Mouse (Mus musculus) CH12.LX (cell line): Measurements from ENCODE around the gene Bri3bp. TPM values are rescaled to one million over a fixed set of nuclear protein-coding genes. Genes with fewer than 3 reads are reported as not detected.

Experiments used
- DNase-seq: peaks from one replicate; pipeline ENCODE4 v3.0.0-alpha.2; 2013; ENCODE audit errors: extremely low read depth
- H3K27ac ChIP-seq: 2 replicates; pipeline ENCODE4 v1.5.1; 2012; ENCODE audit warnings: low read depth, mild to moderate bottlenecking, control low read depth, moderate library complexity; ENCODE audit not compliant: insufficient read depth
- H3K27me3 ChIP-seq: replicated peaks from 2 replicates; pipeline ENCODE3; 2012; ENCODE audit warnings: inconsistent platforms
- H3K36me3 ChIP-seq, 2 experiments: replicated peaks in 1 of 2; 2 replicates each; pipeline versions ENCODE3 to v1.6.1; 2012; ENCODE audit warnings: inconsistent platforms in 1 of 2, low read length in 1 of 2, mild to moderate bottlenecking in 1 of 2, mixed read lengths in 1 of 2, moderate library complexity in 1 of 2; ENCODE audit not compliant: control insufficient read depth in 1 of 2, insufficient read depth in 1 of 2
- H3K4me1 ChIP-seq, 2 experiments: 2 replicates each; pipeline ENCODE4 v1.6.1; 2012; ENCODE audit warnings: inconsistent platforms in 1 of 2, moderate library complexity in 1 of 2; ENCODE audit not compliant: insufficient read depth in 2 of 2, control insufficient read depth in 1 of 2
- H3K4me2 ChIP-seq: 2 replicates; pipeline ENCODE4 v1.6.1; 2012; ENCODE audit warnings: low read depth, mild to moderate bottlenecking, control low read depth; ENCODE audit not compliant: poor library complexity, insufficient read depth, severe bottlenecking
- H3K4me3 ChIP-seq, 3 experiments: fragments of 150-350 bp in 1 of 3; sonication (generic) in 1 of 3; replicated peaks in 1 of 3; 2 replicates each; pipeline versions ENCODE3 to v1.5.1; 2011 to 2012; ENCODE audit warnings: low read depth in 2 of 3, low read length in 2 of 3, mild to moderate bottlenecking in 2 of 3, moderate library complexity in 2 of 3, control low read depth in 1 of 3, improper control_type of control experiment in 1 of 3, inconsistent platforms in 1 of 3, mixed read lengths in 1 of 3; ENCODE audit not compliant: poor library complexity in 1 of 3
- H3K79me2 ChIP-seq: replicated peaks from 2 replicates; pipeline ENCODE4 v1.6.1; 2012; ENCODE audit warnings: mild to moderate bottlenecking, moderate library complexity; ENCODE audit not compliant: control insufficient read depth, poor library complexity, insufficient read depth, severe bottlenecking; ENCODE audit errors: extremely low read depth
- H3K9ac ChIP-seq: 2 replicates; pipeline ENCODE4 v1.6.1; 2012; ENCODE audit warnings: low read depth, mild to moderate bottlenecking, control low read depth, moderate library complexity; ENCODE audit not compliant: insufficient read depth
- H3K9me3 ChIP-seq: replicated peaks from 2 replicates; pipeline ENCODE3; 2012; ENCODE audit warnings: low read length, inconsistent platforms, mixed read lengths
- BHLHE40 ChIP-seq: IDR thresholded peaks from 2 replicates; pipeline ENCODE4 v1.6.1; 2011; ENCODE audit warnings: mild to moderate bottlenecking, low read depth, low read length, improper control_type of control experiment
- CHD1 ChIP-seq: IDR thresholded peaks from 2 replicates; pipeline ENCODE4 v1.6.1; 2012; ENCODE audit warnings: low read depth, low read length, improper control_type of control experiment, inconsistent platforms
- CHD2 ChIP-seq: IDR thresholded peaks from 2 replicates; pipeline ENCODE4 v1.6.1; 2011; ENCODE audit warnings: low read length, improper control_type of control experiment
- CTCF ChIP-seq, 2 experiments: IDR thresholded peaks in 1 of 2; conservative IDR thresholded peaks in 1 of 2; 2 replicates each; pipeline ENCODE4 v1.5.1; 2011 to 2012; ENCODE audit warnings: low read depth in 2 of 2, low read length in 2 of 2, improper control_type of control experiment in 1 of 2, inconsistent platforms in 1 of 2, mild to moderate bottlenecking in 1 of 2, moderate library complexity in 1 of 2
- E2F4 ChIP-seq: IDR thresholded peaks from 2 replicates; pipeline ENCODE4 v1.6.1; 2011; ENCODE audit warnings: low read depth, low read length, improper control_type of control experiment; ENCODE audit not compliant: insufficient replicate concordance
- ELF1 ChIP-seq: IDR thresholded peaks from 2 replicates; pipeline ENCODE4 v1.6.1; 2014; ENCODE audit warnings: low read depth, mild to moderate bottlenecking, inconsistent platforms, low read length, improper control_type of control experiment
- EP300 ChIP-seq: IDR thresholded peaks from 2 replicates; pipeline ENCODE4 v1.6.1; 2011; ENCODE audit warnings: low read length, improper control_type of control experiment
- ETS1 ChIP-seq: conservative IDR thresholded peaks from 2 replicates; pipeline ENCODE4 v1.6.1; 2012; ENCODE audit warnings: low read depth, mild to moderate bottlenecking, inconsistent platforms, low read length, improper control_type of control experiment, moderate library complexity
- GABPA ChIP-seq: IDR thresholded peaks from 2 replicates; pipeline ENCODE4 v1.6.1; 2012; ENCODE audit warnings: low read depth, low read length, improper control_type of control experiment, inconsistent platforms; ENCODE audit not compliant: insufficient replicate concordance
- HCFC1 ChIP-seq: IDR thresholded peaks from 2 replicates; pipeline ENCODE4 v1.6.1; 2012; ENCODE audit warnings: low read depth, mild to moderate bottlenecking, inconsistent platforms, low read length, improper control_type of control experiment
- IRF4 ChIP-seq: IDR thresholded peaks from 2 replicates; pipeline ENCODE4 v1.6.1; 2014; ENCODE audit warnings: low read depth, mild to moderate bottlenecking, inconsistent platforms, low read length, improper control_type of control experiment
- JUN ChIP-seq: IDR thresholded peaks from 2 replicates; pipeline ENCODE4 v1.6.1; 2011; ENCODE audit warnings: low read depth, mild to moderate bottlenecking, low read length, improper control_type of control experiment, moderate library complexity; ENCODE audit not compliant: insufficient read depth
- JUND ChIP-seq: conservative IDR thresholded peaks from 2 replicates; pipeline ENCODE4 v1.6.1; 2011; ENCODE audit warnings: low read depth, low read length, improper control_type of control experiment
- KAT2A ChIP-seq: IDR thresholded peaks from 2 replicates; pipeline ENCODE4 v1.6.1; 2012; ENCODE audit warnings: low read length, improper control_type of control experiment, inconsistent platforms; ENCODE audit not compliant: insufficient replicate concordance
- MAFK ChIP-seq: IDR thresholded peaks from 2 replicates; pipeline ENCODE4 v1.6.1; 2011; ENCODE audit warnings: low read length, improper control_type of control experiment; ENCODE audit not compliant: insufficient replicate concordance
- MAX ChIP-seq: IDR thresholded peaks from 2 replicates; pipeline ENCODE4 v1.6.1; 2011; ENCODE audit warnings: low read length, improper control_type of control experiment
- MAZ ChIP-seq: IDR thresholded peaks from 2 replicates; pipeline ENCODE4 v1.6.1; 2012; ENCODE audit warnings: low read depth, mild to moderate bottlenecking, inconsistent platforms, low read length, improper control_type of control experiment, moderate library complexity
- MEF2A ChIP-seq: IDR thresholded peaks from 2 replicates; pipeline ENCODE4 v1.6.1; 2014; ENCODE audit warnings: low read depth, mild to moderate bottlenecking, inconsistent platforms, low read length, improper control_type of control experiment, borderline replicate concordance
- MXI1 ChIP-seq: IDR thresholded peaks from 2 replicates; pipeline ENCODE4 v1.6.1; 2011; ENCODE audit warnings: mild to moderate bottlenecking, low read depth, low read length, improper control_type of control experiment
- MYC ChIP-seq: IDR thresholded peaks from 2 replicates; pipeline ENCODE4 v1.6.1; 2011; ENCODE audit warnings: low read depth, mild to moderate bottlenecking, improper control_type of control experiment, low read length
- NRF1 ChIP-seq: IDR thresholded peaks from 2 replicates; pipeline ENCODE4 v1.6.1; 2014; ENCODE audit warnings: low read depth, mild to moderate bottlenecking, inconsistent platforms, low read length, improper control_type of control experiment, moderate library complexity
- PAX5 ChIP-seq: IDR thresholded peaks from 2 replicates; pipeline ENCODE4 v1.6.1; 2012; ENCODE audit warnings: low read length, inconsistent platforms, mixed read lengths
- POLR2A ChIP-seq: IDR thresholded peaks from 2 replicates; pipeline ENCODE4 v1.6.1; 2011; ENCODE audit warnings: low read depth, mild to moderate bottlenecking, improper control_type of control experiment, low read length
- POLR2AphosphoS2 ChIP-seq: IDR thresholded peaks from 2 replicates; pipeline ENCODE4 v1.6.1; 2011; ENCODE audit warnings: low read depth, low read length, improper control_type of control experiment
- RAD21 ChIP-seq: IDR thresholded peaks from 2 replicates; pipeline ENCODE4 v1.6.1; 2011; ENCODE audit warnings: low read depth, mild to moderate bottlenecking, low read length, improper control_type of control experiment, moderate library complexity
- RCOR1 ChIP-seq: conservative IDR thresholded peaks from 2 replicates; pipeline ENCODE4 v1.6.1; 2012; ENCODE audit warnings: low read depth, mild to moderate bottlenecking, inconsistent platforms, low read length, improper control_type of control experiment
- SIN3A ChIP-seq: IDR thresholded peaks from 2 replicates; pipeline ENCODE4 v1.6.1; 2012; ENCODE audit warnings: low read length, improper control_type of control experiment, inconsistent platforms
- SMC3 ChIP-seq: IDR thresholded peaks from 2 replicates; pipeline ENCODE4 v1.6.1; 2011; ENCODE audit warnings: low read depth, low read length, improper control_type of control experiment
- TBP ChIP-seq: conservative IDR thresholded peaks from 2 replicates; pipeline ENCODE4 v1.6.1; 2011; ENCODE audit warnings: low read depth, low read length, improper control_type of control experiment
- TCF12 ChIP-seq: IDR thresholded peaks from 2 replicates; pipeline ENCODE4 v1.6.1; 2014; ENCODE audit warnings: low read depth, mild to moderate bottlenecking, inconsistent platforms, low read length, improper control_type of control experiment
- USF1 ChIP-seq: IDR thresholded peaks from 2 replicates; pipeline ENCODE4 v1.6.1; 2014; ENCODE audit warnings: low read depth, mild to moderate bottlenecking, inconsistent platforms, low read length, improper control_type of control experiment
- USF2 ChIP-seq: conservative IDR thresholded peaks from 2 replicates; pipeline ENCODE4 v1.6.1; 2011; ENCODE audit warnings: low read depth, low read length, improper control_type of control experiment
- ZC3H11A ChIP-seq: IDR thresholded peaks from 2 replicates; pipeline ENCODE4 v1.6.1; 2012; ENCODE audit warnings: low read depth, mild to moderate bottlenecking, inconsistent platforms, low read length, improper control_type of control experiment
- ZKSCAN1 ChIP-seq: IDR thresholded peaks from 2 replicates; pipeline ENCODE4 v1.6.1; 2012; ENCODE audit warnings: low read depth, inconsistent platforms, low read length, improper control_type of control experiment, borderline replicate concordance
- ZMIZ1 ChIP-seq: IDR thresholded peaks from 2 replicates; pipeline ENCODE4 v1.6.1; 2012; ENCODE audit warnings: low read depth, mild to moderate bottlenecking, inconsistent platforms, low read length, improper control_type of control experiment
- ZNF384 ChIP-seq: IDR thresholded peaks from 2 replicates; pipeline ENCODE4 v1.6.1; 2012; ENCODE audit warnings: low read depth, low read length, improper control_type of control experiment, inconsistent platforms
- dilution Hi-C: fragments of 300-500 bp; cut with MboI; formaldehyde crosslinking; loops from 2 replicates; pipeline ENCODE4 v1.14.3; 2020; ENCODE audit warnings: low sequenced_read_pairs; ENCODE audit not compliant: extremely low pct_unique_long_range_greater_than_20kb, extremely low pct_ligation_motif_present
- in situ Hi-C: fragments of 300-500 bp; cut with MboI; formaldehyde crosslinking; loops from 3 replicates; pipeline ENCODE4 v1.14.3; 2019; ENCODE audit warnings: low sequenced_read_pairs, low pct_ligation_motif_present, low pct_unique_long_range_greater_than_20kb, mixed read lengths
- polyA plus RNA-seq: library from polyadenylated mRNA; unstranded; fragments of >175 nt; gene quantifications from 2 replicates; pipeline ENCODE4 v1.2.1, GENCODE M21; 2012; ENCODE audit warnings: low read depth; ENCODE audit not compliant: insufficient read length
- total RNA-seq, 2 experiments: library from RNA; depleted of rRNA; stranded (reverse); fragments of 300-350 nt in 1 of 2; fragments of >200 nt in 1 of 2; gene quantifications; 2 replicates each; pipeline ENCODE4 v1.2.3; 2012 to 2014

Gene Bri3bp
- total and polyA plus RNA-seq, 3 experiments, result 37.7 to 147 (median 49.6) TPM

GRCm38 (mm10) chr5:125393622-125394603 is 47.5 kb upstream of the Bri3bp start:
- 0 out of 2 replicates have a peak, but pooled peaks have one; percentile 31 for TF ChIP-seq JUN
- TF ChIP-seq ZNF384, result peak; percentile 86
- no peak for TF ChIP-seq KAT2A
- no peak for TF ChIP-seq RCOR1
- no peak for TF ChIP-seq POLR2AphosphoS2
- no peak for TF ChIP-seq ZC3H11A
- TF ChIP-seq MAFK, result peak; percentile 64
- TF ChIP-seq ELF1, result peak; percentile 39; the same call in 1 of the 2 replicates
- peak; percentile 58 for TF ChIP-seq HCFC1
- peak; percentile 83 for TF ChIP-seq MEF2A
- TF ChIP-seq POLR2A, result no peak
- TF ChIP-seq SMC3, result no peak
- peak; percentile 58; the same call in 1 of the 2 replicates for TF ChIP-seq ZMIZ1
- peak; percentile 70 for TF ChIP-seq EP300
- no peak for TF ChIP-seq CTCF (conservative IDR thresholded peaks at IDR 0.05 in 1 of 2, IDR thresholded peaks at IDR 0.05 in 1 of 2; ENCODE audit: low read depth in 2 of 2, low read length in 2 of 2)
- TF ChIP-seq IRF4, result peak; percentile 96
- peak; percentile 25 for TF ChIP-seq CHD1
- TF ChIP-seq SIN3A, result peak; percentile 84; the same call in 1 of the 2 replicates
- TF ChIP-seq USF2, result no peak
- TF ChIP-seq PAX5, result no peak
- TF ChIP-seq MXI1, result peak; percentile 84
- TF ChIP-seq NRF1, result no peak
- peak; percentile 73 for TF ChIP-seq MAX
- TF ChIP-seq ETS1, result peak; percentile 85
- peak; percentile 13; the same call in 1 of the 2 replicates for TF ChIP-seq TBP
- peak; percentile 76 for TF ChIP-seq TCF12
- peak; percentile 50; the same call in 1 of the 2 replicates for TF ChIP-seq CHD2
- TF ChIP-seq JUND, result peak; percentile 50; the same call in 1 of the 2 replicates
- TF ChIP-seq USF1, result peak; percentile 44
- TF ChIP-seq MAZ, result peak; percentile 93
- peak; percentile 96 for TF ChIP-seq MYC
- TF ChIP-seq RAD21, result no peak
- TF ChIP-seq GABPA, result no peak
- no peak for TF ChIP-seq ZKSCAN1
- TF ChIP-seq E2F4, result no peak
- peak; percentile 89 for TF ChIP-seq BHLHE40
- Histone ChIP-seq H3K79me2 (peaks cover 8% of the 10 kb centered on the region), H3K9ac (peak overlapping the region; percentile 94), H3K27ac (peak overlapping the region; percentile 95), H3K36me3 (peaks cover 0 to 2% of the 10 kb centered on the region in 2 experiments), H3K9me3 (no peaks in the 10 kb centered on the region), H3K27me3 (no peaks in the 10 kb centered on the region), H3K4me3 (peak overlapping the region; percentile 19 to 53 (median 39)), H3K4me2 (peak overlapping the region; percentile 88), H3K4me1 (peaks cover 6 to 32% of the 10 kb centered on the region in 2 experiments; a peak in 3 of 4 replicates)
- in situ Hi-C loops, result no loop called here
- DNase-seq, result peak; percentile 98
- dilution Hi-C loops, result no loop called here
